In genomic region chr4:141734446-141735205, GRCm38 (mm10) we compare ENCODE assay signal across 8 mouse cellular contexts. TPM values are rescaled to one million over a fixed set of nuclear protein-coding genes. Genes with fewer than 3 reads are reported as not detected.
DNase-seq lines count a peak whose midpoint lies in the region; ATAC-seq and TF ChIP-seq lines count a peak whose summit lies in the region.

No protein-coding gene starts in this region.

- H3K9me3 ChIP-seq in ES-Bruce4 (replicated peaks; ENCODE audit: control insufficient read depth, insufficient read depth, low read length, poor library complexity, severe bottlenecking): no peaks in the 10 kb centered on the region
- H3K9me3 ChIP-seq in forebrain, embryonic 12.5 days: no peaks in the 10 kb centered on the region
- no peaks in the 10 kb centered on the region for H3K9me3 ChIP-seq in heart, postnatal 0 days (replicated peaks; ENCODE audit: control insufficient read depth, low read length)
- no peaks in the 10 kb centered on the region for H3K9me3 ChIP-seq in liver, embryonic 15.5 days (replicated peaks)
- H3K9me3 ChIP-seq in neural tube, embryonic 11.5 days (ENCODE audit: control insufficient read depth, low read length): no peaks in the 10 kb centered on the region
- no peaks in the 10 kb centered on the region for H3K9me3 ChIP-seq in stomach, embryonic 16.5 days (replicated peaks; ENCODE audit: control insufficient read depth, low read length)

- DNase-seq in c-Kit-positive CD71-positive TER-119-positive erythroid progenitor cells, embryonic 14.5 days (ENCODE audit: low spot score): peak; percentile 90
- peak; percentile 92 for DNase-seq in heart, postnatal 0 days (ENCODE audit: low spot score)
- peak; percentile 94 for DNase-seq in kidney, postnatal 36 days
- peak; percentile 92 for DNase-seq in neural tube, embryonic 11.5 days (ENCODE audit: low spot score)

- no peaks in the 10 kb centered on the region for H3K36me3 ChIP-seq in ES-Bruce4 (ENCODE audit: control insufficient read depth, insufficient read depth, low read length, poor library complexity, severe bottlenecking)
- H3K36me3 ChIP-seq in forebrain, embryonic 12.5 days (replicated peaks): no peaks in the 10 kb centered on the region
- no peaks in the 10 kb centered on the region for H3K36me3 ChIP-seq in heart, postnatal 0 days (replicated peaks; ENCODE audit: control insufficient read depth, insufficient read depth, low read length)
- H3K36me3 ChIP-seq in liver, embryonic 15.5 days (replicated peaks): no peaks in the 10 kb centered on the region
- no peaks in the 10 kb centered on the region for H3K36me3 ChIP-seq in neural tube, embryonic 11.5 days (ENCODE audit: control insufficient read depth, insufficient read depth, low read length)
- H3K36me3 ChIP-seq in stomach, embryonic 16.5 days (ENCODE audit: control insufficient read depth, insufficient read depth, low read length): no peaks in the 10 kb centered on the region

- no peak for TF ChIP-seq EP300 in ES-Bruce4 (IDR thresholded peaks at IDR 0.05; ENCODE audit: insufficient read depth, low read depth, low read length)
- no peak for TF ChIP-seq EP300 in heart, postnatal 0 days (IDR thresholded peaks at IDR 0.05; ENCODE audit: low read depth)

- no peaks in the 10 kb centered on the region for H3K27me3 ChIP-seq in ES-Bruce4 (ENCODE audit: control insufficient read depth, insufficient read depth, low read length, poor library complexity, severe bottlenecking)
- peaks cover 7% of the 10 kb centered on the region for H3K27me3 ChIP-seq in forebrain, embryonic 12.5 days
- H3K27me3 ChIP-seq in heart, postnatal 0 days (ENCODE audit: control insufficient read depth, insufficient read depth, low read length): no peaks in the 10 kb centered on the region
- peaks cover 3% of the 10 kb centered on the region; the same call in 1 of the 2 replicates for H3K27me3 ChIP-seq in liver, embryonic 15.5 days
- H3K27me3 ChIP-seq in neural tube, embryonic 11.5 days (ENCODE audit: control insufficient read depth, insufficient read depth, low read length): no peaks in the 10 kb centered on the region
- H3K27me3 ChIP-seq in stomach, embryonic 16.5 days (ENCODE audit: control insufficient read depth, insufficient read depth, low read length): no peaks in the 10 kb centered on the region

- peaks cover 2% of the 10 kb centered on the region for H3K4me1 ChIP-seq in ES-Bruce4 (ENCODE audit: control insufficient read depth, insufficient read depth, low read length)
- H3K4me1 ChIP-seq in forebrain, embryonic 12.5 days: peaks cover 9% of the 10 kb centered on the region
- no peaks in the 10 kb centered on the region; the same call in 1 of the 2 replicates for H3K4me1 ChIP-seq in heart, postnatal 0 days (ENCODE audit: control insufficient read depth, insufficient read depth)
- peaks cover 35% of the 10 kb centered on the region for H3K4me1 ChIP-seq in liver, embryonic 15.5 days (replicated peaks)
- no peaks in the 10 kb centered on the region for H3K4me1 ChIP-seq in neural tube, embryonic 11.5 days (ENCODE audit: control insufficient read depth, insufficient read depth, low read length)
- H3K4me1 ChIP-seq in stomach, embryonic 16.5 days (ENCODE audit: control insufficient read depth, insufficient read depth, low read length): no peaks in the 10 kb centered on the region; the same call in 1 of the 2 replicates

- H3K4me2 ChIP-seq in forebrain, embryonic 12.5 days: peak overlapping the region; percentile 65
- peak overlapping the region; percentile 54 for H3K4me2 ChIP-seq in heart, postnatal 0 days (ENCODE audit: low read depth, low read length)
- peak overlapping the region; percentile 66 for H3K4me2 ChIP-seq in liver, embryonic 15.5 days
- H3K4me2 ChIP-seq in neural tube, embryonic 11.5 days (ENCODE audit: low read depth): peak overlapping the region; percentile 57
- peak overlapping the region; percentile 61 for H3K4me2 ChIP-seq in stomach, embryonic 16.5 days (ENCODE audit: low read depth, low read length)

- peak; percentile 34 for TF ChIP-seq POLR2A in ES-Bruce4 (IDR thresholded peaks at IDR 0.05; ENCODE audit: insufficient read depth, low read length)

- no peak for TF ChIP-seq CTCF in ES-Bruce4 (IDR thresholded peaks at IDR 0.05; ENCODE audit: low read depth, low read length)
- TF ChIP-seq CTCF in heart, postnatal 0 days (IDR thresholded peaks at IDR 0.05; ENCODE audit: low read depth): no peak

- peak; percentile 98 for ATAC-seq in forebrain, embryonic 12.5 days (ENCODE audit: low FRiP score)
- peak; percentile 96 for ATAC-seq in heart, postnatal 0 days (ENCODE audit: insufficient read depth, low read depth)
- peak; percentile 85 for ATAC-seq in liver, embryonic 15.5 days (ENCODE audit: insufficient read depth)
- ATAC-seq in neural tube, embryonic 11.5 days (ENCODE audit: insufficient read depth, low FRiP score, low TSS enrichment): peak; percentile 96
- peak; percentile 94 for ATAC-seq in stomach, embryonic 16.5 days (ENCODE audit: insufficient read depth, low FRiP score)

- peak overlapping the region; percentile 39 for H3K4me3 ChIP-seq in ES-Bruce4 (ENCODE audit: low read depth, low read length)
- H3K4me3 ChIP-seq in forebrain, embryonic 12.5 days (replicated peaks): peak overlapping the region; percentile 40
- peak overlapping the region; percentile 28 for H3K4me3 ChIP-seq in heart, postnatal 0 days (ENCODE audit: low read depth, low read length)
- peak overlapping the region; percentile 44 for H3K4me3 ChIP-seq in liver, embryonic 15.5 days (replicated peaks)
- peak overlapping the region; percentile 31 for H3K4me3 ChIP-seq in neural tube, embryonic 11.5 days (ENCODE audit: low read depth, low read length)
- H3K4me3 ChIP-seq in stomach, embryonic 16.5 days (replicated peaks; ENCODE audit: low read length): peak overlapping the region; percentile 42

- peak overlapping the region; percentile 14; the same call in 1 of the 2 replicates for H3K9ac ChIP-seq in ES-Bruce4 (ENCODE audit: low read depth, poor library complexity, severe bottlenecking)
- H3K9ac ChIP-seq in forebrain, embryonic 12.5 days: peak overlapping the region; percentile 38; the same call in 1 of the 2 replicates
- no peak overlapping the region for H3K9ac ChIP-seq in heart, postnatal 0 days (replicated peaks; ENCODE audit: low read depth, low read length)
- H3K9ac ChIP-seq in liver, embryonic 15.5 days: peak overlapping the region; percentile 6; the same call in 1 of the 2 replicates
- peak overlapping the region; percentile 49 for H3K9ac ChIP-seq in neural tube, embryonic 11.5 days (ENCODE audit: low read length)
- peak overlapping the region; percentile 61 for H3K9ac ChIP-seq in stomach, embryonic 16.5 days (ENCODE audit: low read length)

- WGBS in forebrain, embryonic 12.5 days: 7% methylated on average over 24 of the region's 24 CpGs
- 7% methylated on average over 24 of the region's 24 CpGs for WGBS in heart, postnatal 0 days
- WGBS in liver, embryonic 15.5 days (ENCODE audit: insufficient replicate concordance): 9% methylated on average over 24 of the region's 24 CpGs
- WGBS in neural tube, embryonic 11.5 days: 10% methylated on average over 24 of the region's 24 CpGs
- WGBS in stomach, embryonic 16.5 days: 6% methylated on average over 24 of the region's 24 CpGs

- H3K27ac ChIP-seq in ES-Bruce4 (ENCODE audit: insufficient read depth, low read length): no peak overlapping the region
- H3K27ac ChIP-seq in forebrain, embryonic 12.5 days: no peak overlapping the region
- no peak overlapping the region for H3K27ac ChIP-seq in heart, postnatal 0 days (ENCODE audit: low read depth)
- peak overlapping the region; percentile 46 for H3K27ac ChIP-seq in liver, embryonic 15.5 days (replicated peaks)
- H3K27ac ChIP-seq in neural tube, embryonic 11.5 days (ENCODE audit: low read depth, low read length): no peak overlapping the region
- H3K27ac ChIP-seq in stomach, embryonic 16.5 days (ENCODE audit: low read length): peak overlapping the region; percentile 89

RNA-seq across cellular contexts. Expression of gene Ddi2, which starts 11.4 kb away (rescaled TPM):
- polyA plus RNA-seq in ES-Bruce4 (2011; ENCODE audit: insufficient read depth, insufficient read length, low read depth, missing spikeins): 46.0 and 50.3 TPM in 2 replicates
- 22.8 and 25.3 TPM in 2 replicates for polyA plus RNA-seq in forebrain, embryonic 12.5 days (2016; fragmentation: Nextera tagmentation; extraction: Ambion mirVana)
- 28.2 and 32.8 TPM in 2 replicates for total RNA-seq in heart, postnatal 0 days (2014; rRNA removed; ENCODE audit: low replicate concordance)
- 10.9 and 11.5 TPM in 2 replicates for polyA plus RNA-seq in heart, postnatal 0 days (2015; fragmentation: Nextera tagmentation; extraction: Ambion mirVana)
- 14.8 and 17.2 TPM in 2 replicates for polyA plus RNA-seq in liver, embryonic 15.5 days (2015; fragmentation: Nextera tagmentation; extraction: Ambion mirVana)
- polyA plus RNA-seq in neural tube, embryonic 11.5 days (2014; fragmentation: Nextera tagmentation; extraction: Ambion mirVana): 23.0 and 25.7 TPM in 2 replicates
- 18.8 and 19.7 TPM in 2 replicates for polyA plus RNA-seq in stomach, embryonic 16.5 days (2015; fragmentation: Nextera tagmentation; extraction: Ambion mirVana)

RNA-seq across cellular contexts. Expression of gene Agmat, which starts 11.8 kb away (rescaled TPM):
- polyA plus RNA-seq in ES-Bruce4 (2011; ENCODE audit: insufficient read depth, insufficient read length, low read depth, missing spikeins): not detected in 2 replicates
- polyA plus RNA-seq in forebrain, embryonic 12.5 days (2016; fragmentation: Nextera tagmentation; extraction: Ambion mirVana): not detected in 2 replicates
- 1.5 TPM in 1 of 2 replicates, not detected in the other for total RNA-seq in heart, postnatal 0 days (2014; rRNA removed; ENCODE audit: low replicate concordance)
- polyA plus RNA-seq in heart, postnatal 0 days (2015; fragmentation: Nextera tagmentation; extraction: Ambion mirVana): 0.82 and 1.1 TPM in 2 replicates
- 20.5 and 26.2 TPM in 2 replicates for polyA plus RNA-seq in liver, embryonic 15.5 days (2015; fragmentation: Nextera tagmentation; extraction: Ambion mirVana)
- polyA plus RNA-seq in neural tube, embryonic 11.5 days (2014; fragmentation: Nextera tagmentation; extraction: Ambion mirVana): 0.18 TPM in 1 of 2 replicates, not detected in the other
- 5.8 and 8.0 TPM in 2 replicates for polyA plus RNA-seq in stomach, embryonic 16.5 days (2015; fragmentation: Nextera tagmentation; extraction: Ambion mirVana)

RNA-seq across cellular contexts. Expression of gene Rsc1a1, which starts 49.2 kb away (rescaled TPM):
- polyA plus RNA-seq in ES-Bruce4 (2011; ENCODE audit: insufficient read depth, insufficient read length, low read depth, missing spikeins): 4.1 TPM in 1 of 2 replicates, not detected in the other
- 0.31 and 1.0 TPM in 2 replicates for polyA plus RNA-seq in forebrain, embryonic 12.5 days (2016; fragmentation: Nextera tagmentation; extraction: Ambion mirVana)
- total RNA-seq in heart, postnatal 0 days (2014; rRNA removed; ENCODE audit: low replicate concordance): 2.1 and 11.9 TPM in 2 replicates
- polyA plus RNA-seq in heart, postnatal 0 days (2015; fragmentation: Nextera tagmentation; extraction: Ambion mirVana): not detected in 2 replicates
- 1.2 TPM in 1 of 2 replicates, not detected in the other for polyA plus RNA-seq in liver, embryonic 15.5 days (2015; fragmentation: Nextera tagmentation; extraction: Ambion mirVana)
- polyA plus RNA-seq in neural tube, embryonic 11.5 days (2014; fragmentation: Nextera tagmentation; extraction: Ambion mirVana): not detected in 2 replicates
- not detected in 2 replicates for polyA plus RNA-seq in stomach, embryonic 16.5 days (2015; fragmentation: Nextera tagmentation; extraction: Ambion mirVana)

RNA-seq across cellular contexts. Expression of gene Dnajc16, which starts 56.1 kb away (rescaled TPM):
- 9.1 and 10.5 TPM in 2 replicates for polyA plus RNA-seq in ES-Bruce4 (2011; ENCODE audit: insufficient read depth, insufficient read length, low read depth, missing spikeins)
- polyA plus RNA-seq in forebrain, embryonic 12.5 days (2016; fragmentation: Nextera tagmentation; extraction: Ambion mirVana): 6.5 and 6.7 TPM in 2 replicates
- 10.2 and 12.3 TPM in 2 replicates for total RNA-seq in heart, postnatal 0 days (2014; rRNA removed; ENCODE audit: low replicate concordance)
- polyA plus RNA-seq in heart, postnatal 0 days (2015; fragmentation: Nextera tagmentation; extraction: Ambion mirVana): 3.7 and 4.5 TPM in 2 replicates
- polyA plus RNA-seq in liver, embryonic 15.5 days (2015; fragmentation: Nextera tagmentation; extraction: Ambion mirVana): 2.0 and 2.2 TPM in 2 replicates
- 5.4 and 5.8 TPM in 2 replicates for polyA plus RNA-seq in neural tube, embryonic 11.5 days (2014; fragmentation: Nextera tagmentation; extraction: Ambion mirVana)
- polyA plus RNA-seq in stomach, embryonic 16.5 days (2015; fragmentation: Nextera tagmentation; extraction: Ambion mirVana): 4.5 and 4.7 TPM in 2 replicates

RNA-seq across cellular contexts. Expression of gene Casp9, which starts 58.8 kb away (rescaled TPM):
- polyA plus RNA-seq in ES-Bruce4 (2011; ENCODE audit: insufficient read depth, insufficient read length, low read depth, missing spikeins): 17.6 and 20.7 TPM in 2 replicates
- polyA plus RNA-seq in forebrain, embryonic 12.5 days (2016; fragmentation: Nextera tagmentation; extraction: Ambion mirVana): 20.1 and 20.4 TPM in 2 replicates
- total RNA-seq in heart, postnatal 0 days (2014; rRNA removed; ENCODE audit: low replicate concordance): 26.0 and 26.2 TPM in 2 replicates
- 11.9 and 12.8 TPM in 2 replicates for polyA plus RNA-seq in heart, postnatal 0 days (2015; fragmentation: Nextera tagmentation; extraction: Ambion mirVana)
- polyA plus RNA-seq in liver, embryonic 15.5 days (2015; fragmentation: Nextera tagmentation; extraction: Ambion mirVana): 9.7 and 9.9 TPM in 2 replicates
- 19.3 and 21.7 TPM in 2 replicates for polyA plus RNA-seq in neural tube, embryonic 11.5 days (2014; fragmentation: Nextera tagmentation; extraction: Ambion mirVana)
- 23.7 and 25.8 TPM in 2 replicates for polyA plus RNA-seq in stomach, embryonic 16.5 days (2015; fragmentation: Nextera tagmentation; extraction: Ambion mirVana)

Comparison
In these comparisons a context has a peak if more than half of its experiments do, and no peak if none do; other contexts are left out.
1. H3K27ac ChIP-seq: peak in liver, embryonic 15.5 days (single experiment) and stomach, embryonic 16.5 days (single experiment); none in ES-Bruce4 (single experiment), forebrain, embryonic 12.5 days (single experiment), heart, postnatal 0 days (single experiment) and neural tube, embryonic 11.5 days (single experiment).
2. Peak in every context shown above with its lines, with median percentiles within 50 percentile points of each other: H3K4me3 ChIP-seq, DNase-seq, ATAC-seq and H3K4me2 ChIP-seq.